Mouse (Mus musculus): ENCODE data around the gene Olfr448.

The Olfr448 gene

GRCm38 (mm10) chr6:42890141-42890540 lies at the start of gene Olfr448:
Gene Olfr448 (plus strand): TSS chr6:42890441.
- no peak for DNase-seq (ENCODE audit: low spot score)

GRCm38 (mm10) chr6:42860222-42860819 lies 29.9 kb upstream of the Olfr448 start:
- DNase-seq (ENCODE audit: low spot score): peak; percentile 58

GRCm38 (mm10) chr6:42869695-42870094 lies 20.5 kb upstream of the Olfr448 start:
- no peak for DNase-seq (ENCODE audit: low spot score)

GRCm38 (mm10) chr6:42876323-42876722 lies 13.9 kb upstream of the Olfr448 start:
- DNase-seq (ENCODE audit: low spot score): no peak

GRCm38 (mm10) chr6:42900345-42900744 lies 10.1 kb downstream of the Olfr448 start:
- no peak for DNase-seq (ENCODE audit: low spot score)

GRCm38 (mm10) chr6:42908578-42908977 lies 18.3 kb downstream of the Olfr448 start, which contains the start of gene Olfr447:
Gene Olfr447 (plus strand): TSS chr6:42908878.
- DNase-seq (ENCODE audit: low spot score): no peak

GRCm38 (mm10) chr6:42921077-42921476 lies 30.8 kb downstream of the Olfr448 start, which contains the start of gene Olfr446:
Gene Olfr446 (plus strand): TSS chr6:42921377.
- no peak for DNase-seq (ENCODE audit: low spot score)

Measured in MN1 (cell line).